Mouse (Mus musculus) Patski (cell line): ENCODE data around the gene Sptb. TPM values are rescaled to one million over a fixed set of nuclear protein-coding genes. Genes with fewer than 3 reads are reported as not detected.

Experiments used
- ATAC-seq: fragments of 100-300 bp; one replicate; pipeline ENCODE4 v1.8.0; 2021
- CTCF ChIA-PET: fragments of 350-600 bp; sonication (Branson Sonifier 250); formaldehyde crosslinking; loops from one replicate; lab custom pipeline; 2022; ENCODE audit warnings: inconsistent platforms; lab: Charles Lee
- POLR2A ChIA-PET: fragments of 350-600 bp; sonication (Branson Sonifier 250); formaldehyde crosslinking; loops from one replicate; lab custom pipeline; 2022; ENCODE audit warnings: antibody characterized with exemption, inconsistent platforms; lab: Charles Lee
- DNase-seq: peaks from one replicate; pipeline ENCODE4 v3.0.0-alpha.2; 2011; ENCODE audit warnings: low read depth, low spot score
- H3K27me3 ChIP-seq: fragments of 371-371 bp; one replicate; pipeline ENCODE4 v1.5.1; 2021
- CTCF ChIP-seq: fragments of 100-300 bp; IDR thresholded peaks from one replicate; pipeline ENCODE4 v1.5.1; 2021
- in situ Hi-C: fragments of 300-500 bp; cut with MboI; formaldehyde crosslinking; loops from 3 replicates; pipeline ENCODE4 v1.11.1; 2018; ENCODE audit warnings: low pct_unique_long_range_greater_than_20kb, mixed read lengths
- polyA plus RNA-seq: library from polyadenylated mRNA; unstranded; gene quantifications from one replicate; pipeline ENCODE4 v1.2.3, GENCODE M21; 2021

Sptb gene
- polyA plus RNA-seq, 1 experiment from 2014 or later = 0.81 TPM

DNA sequence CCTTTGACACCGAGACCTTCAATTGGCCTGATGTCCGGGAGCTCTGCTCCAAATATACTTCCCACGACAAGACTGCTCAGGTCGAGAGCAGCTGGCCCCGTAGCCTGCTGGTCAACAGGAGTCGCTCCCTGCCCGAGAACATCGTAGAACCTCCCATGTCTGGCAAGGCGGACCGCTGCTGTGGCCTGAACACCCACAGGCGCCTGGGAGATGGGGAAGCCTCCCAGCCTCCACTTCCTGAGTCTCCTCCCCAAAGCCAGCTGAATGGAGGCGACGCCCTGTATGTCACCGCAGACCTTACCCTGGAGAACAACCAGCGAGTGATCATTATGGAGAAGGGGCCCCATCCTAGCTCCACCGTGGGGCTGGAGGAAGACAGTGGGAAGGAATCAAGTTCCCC, 132.5 kb downstream of the Sptb start:
- in situ Hi-C loops = no loop called here
- no peak for ATAC-seq
- ChIA-PET POLR2A (no interaction called here), CTCF (interaction anchor here (1.1 to 1.6 kb wide), 3 partner anchors 12 to 82 kb away, joined by 3 to 4 read pairs (median 3); no protein-coding TSS in a partner anchor)
- no peak for DNase-seq
- no peaks in the 10 kb centered on the region for H3K27me3 ChIP-seq
- TF ChIP-seq CTCF = no peak

DNA sequence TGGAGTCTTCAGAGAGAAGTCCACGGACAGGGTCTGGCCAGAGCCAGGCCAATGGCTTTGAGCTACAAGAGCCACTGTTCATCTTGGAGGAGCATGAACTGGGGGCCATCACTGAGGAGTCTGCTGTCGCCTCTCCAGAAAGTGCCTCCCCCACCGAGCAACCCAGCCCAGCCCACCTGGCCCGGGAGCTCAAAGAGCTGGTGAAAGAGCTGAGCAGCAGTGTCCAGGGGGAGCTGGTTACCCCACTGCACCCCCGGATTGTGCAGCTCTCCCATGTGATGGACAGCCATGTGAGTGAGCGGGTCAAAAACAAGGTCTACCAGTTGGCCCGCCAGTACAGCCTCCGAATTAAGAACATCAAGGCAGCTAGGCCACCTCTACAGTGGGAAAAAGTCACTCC, 133.5 kb downstream of the Sptb start:
- ATAC-seq (no peak), DNase-seq (no peak)
- in situ Hi-C loops = no loop called here
- no peak for TF ChIP-seq CTCF
- POLR2A ChIA-PET = no interaction called here
- no peaks in the 10 kb centered on the region for H3K27me3 ChIP-seq
- CTCF ChIA-PET = interaction anchor here (1.1 to 1.3 kb wide), 2 partner anchors 13 to 81 kb away, joined by 3 to 4 read pairs; no protein-coding TSS in a partner anchor

DNA sequence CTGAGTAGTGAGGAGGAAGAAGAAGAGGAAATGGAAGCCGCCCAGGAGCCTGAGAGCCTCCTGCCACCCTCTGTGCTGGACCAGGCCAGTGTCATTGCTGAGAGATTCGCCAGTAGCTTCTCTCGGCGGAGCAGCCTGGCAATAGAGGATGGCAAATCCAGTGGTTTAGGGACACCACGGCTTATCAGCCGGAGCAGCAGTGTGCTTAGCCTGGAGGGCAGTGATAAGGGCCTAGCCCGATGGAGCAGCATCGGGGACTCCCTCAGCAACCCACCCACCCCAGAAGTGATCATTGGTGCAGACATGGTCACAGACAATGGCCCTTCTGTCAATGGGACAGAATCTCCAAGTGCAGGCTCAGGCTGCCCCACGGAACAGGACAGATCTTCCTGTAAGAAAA, 134.3 kb downstream of the Sptb start:
- no peak for TF ChIP-seq CTCF

DNA sequence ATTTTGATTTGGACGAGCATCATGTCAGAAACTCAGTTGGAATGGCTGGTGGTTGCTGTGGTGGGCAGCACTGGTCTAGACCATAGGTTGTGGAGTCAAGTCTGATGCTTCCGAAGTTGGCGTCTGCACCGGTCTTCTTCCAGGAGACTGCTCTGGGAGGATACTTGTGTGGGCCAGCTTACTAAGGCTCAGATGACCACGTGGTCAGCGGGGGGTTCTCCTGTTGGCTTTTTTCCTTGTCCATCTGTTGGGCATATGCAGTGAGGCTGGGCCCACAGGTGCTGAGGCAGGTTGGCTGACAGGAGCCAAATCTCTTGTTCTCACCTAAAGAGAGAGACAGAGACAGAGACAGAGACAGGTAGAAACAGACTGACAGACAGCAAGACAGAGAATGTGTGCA, 135.5 kb downstream of the Sptb start:
- H3K27me3 ChIP-seq = no peaks in the 10 kb centered on the region
- in situ Hi-C loops = no loop called here
- ChIA-PET CTCF (interaction anchor here (1.4 to 1.7 kb wide), 2 partner anchors 17 to 27 kb away, joined by 3 to 6 read pairs; no protein-coding TSS in a partner anchor), POLR2A (no interaction called here)
- TF ChIP-seq CTCF = no peak
- DNase-seq (no peak), ATAC-seq (no peak)

More for the DNA sequence above, 134.3 kb downstream of the Sptb start:
- ChIA-PET POLR2A (no interaction called here), CTCF (interaction anchor here (0.7 kb wide), 1 partner anchor 35 kb away, joined by 3 read pairs; no protein-coding TSS in a partner anchor)
- in situ Hi-C loops = no loop called here
- ATAC-seq (no peak), DNase-seq (no peak)
- H3K27me3 ChIP-seq = no peaks in the 10 kb centered on the region

DNA sequence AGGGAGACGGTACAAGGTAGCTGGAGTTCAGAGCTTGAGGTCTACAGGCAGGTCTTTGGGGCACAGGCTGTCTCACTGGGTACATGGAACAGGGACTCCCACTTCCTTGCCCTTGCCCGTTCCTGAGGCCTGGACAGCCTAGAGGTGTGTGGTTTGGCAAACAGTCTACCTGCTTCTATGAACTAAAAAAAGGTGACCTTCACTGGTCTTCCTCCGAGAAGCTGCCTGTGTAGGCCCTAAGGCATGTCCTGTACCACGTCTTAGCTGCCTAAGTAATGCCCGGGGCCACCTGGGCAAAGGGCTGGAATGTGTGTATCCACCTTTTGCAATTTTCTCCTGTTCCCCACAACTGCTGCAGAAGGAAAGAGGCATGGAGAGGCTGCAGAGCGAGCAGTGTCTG, 137.0 kb downstream of the Sptb start:
- TF ChIP-seq CTCF = no peak
- in situ Hi-C loops = no loop called here
- ChIA-PET CTCF (interaction anchor here (1.7 kb wide), 1 partner anchor 18 kb away, joined by 6 read pairs; no protein-coding TSS in a partner anchor), POLR2A (no interaction called here)
- no peaks in the 10 kb centered on the region for H3K27me3 ChIP-seq
- ATAC-seq (no peak), DNase-seq (no peak)

- in situ Hi-C loops = no loop called here
- no peak for TF ChIP-seq CTCF
- POLR2A ChIA-PET = interaction anchor here (1.6 kb wide), 1 partner anchor 10 kb away, joined by 7 read pairs; no protein-coding TSS in a partner anchor
- H3K27me3 ChIP-seq = no peaks in the 10 kb centered on the region
- CTCF ChIA-PET = interaction anchor here (1.0 kb wide), 1 partner anchor 19 kb away, joined by 3 read pairs; no protein-coding TSS in a partner anchor
- DNase-seq = no peak
- ATAC-seq = peak; percentile 58
Measured at GRCm38 (mm10) chr12:76572261-76573251, 137.8 kb downstream of the Sptb start.

- in situ Hi-C loops = no loop called here
- DNase-seq (no peak), ATAC-seq (no peak)
- no peak for TF ChIP-seq CTCF
- ChIA-PET POLR2A (interaction anchor here (0.8 to 1.6 kb wide), 2 partner anchors 8 to 34 kb away, joined by 3 to 7 read pairs; no protein-coding TSS in a partner anchor), CTCF (no interaction called here)
- no peaks in the 10 kb centered on the region for H3K27me3 ChIP-seq
Measured at GRCm38 (mm10) chr12:76571266-76571665, 139.1 kb downstream of the Sptb start.

DNA sequence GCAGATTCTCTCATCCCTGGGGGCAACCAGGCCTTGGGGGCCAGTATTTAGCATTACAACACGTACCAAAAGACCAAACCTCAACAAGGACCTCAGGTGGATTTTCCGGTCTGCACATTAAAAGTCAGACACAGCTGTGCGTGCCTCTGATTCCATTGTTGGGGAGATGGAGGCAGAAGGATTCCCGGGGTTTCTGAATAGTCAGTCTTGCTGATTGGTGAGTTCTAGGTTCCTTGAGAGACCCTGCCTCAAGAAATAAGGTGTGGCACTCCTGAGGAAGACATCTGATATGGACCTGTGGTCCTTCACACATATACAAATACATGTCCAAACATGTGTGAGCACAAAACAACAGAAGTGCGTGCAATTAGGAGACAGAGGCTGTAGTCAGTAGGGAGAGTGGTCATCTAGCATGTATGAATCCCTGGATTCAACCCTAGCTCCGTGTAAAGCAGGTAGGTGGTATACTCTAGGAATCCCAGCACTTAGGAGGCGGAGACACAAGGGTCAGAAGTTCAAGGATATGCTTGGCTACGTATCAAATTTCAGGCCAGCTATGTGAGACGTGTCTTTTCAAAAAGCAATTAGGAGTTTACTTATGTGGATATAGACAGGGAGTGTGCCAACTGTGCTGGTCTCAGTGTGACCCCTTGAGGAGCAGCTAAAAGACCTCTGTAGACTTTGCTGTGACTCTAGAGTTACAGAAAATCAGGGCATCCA, 140.0 kb downstream of the Sptb start:
- ATAC-seq (no peak), DNase-seq (no peak)
- ChIA-PET POLR2A (no interaction called here), CTCF (no interaction called here)
- TF ChIP-seq CTCF = no peak
- no peaks in the 10 kb centered on the region for H3K27me3 ChIP-seq
- in situ Hi-C loops = no loop called here

DNA sequence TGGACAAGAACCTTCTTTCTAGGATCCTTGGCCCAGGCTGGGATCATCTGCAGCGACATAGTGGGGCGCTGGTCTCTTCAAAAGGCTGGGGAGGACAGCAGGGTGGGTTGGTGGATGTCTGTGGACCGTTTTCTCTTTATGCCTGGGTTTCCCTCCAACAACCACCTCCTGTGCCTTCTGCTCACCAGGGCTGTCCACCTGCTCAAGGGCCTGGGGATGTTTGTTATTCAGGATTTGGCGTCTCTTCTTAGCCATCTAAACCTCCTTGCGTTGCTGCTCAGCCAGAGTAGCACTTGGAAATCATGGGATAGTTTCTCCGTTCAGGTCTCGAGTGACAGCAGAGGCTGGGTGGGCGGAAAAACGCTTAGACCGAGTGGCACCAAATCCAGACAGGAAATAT, 144.1 kb downstream of the Sptb start:
- DNase-seq = no peak
- in situ Hi-C loops = no loop called here
- ChIA-PET CTCF (no interaction called here), POLR2A (no interaction called here)
- H3K27me3 ChIP-seq = no peaks in the 10 kb centered on the region
- ATAC-seq = no peak
- no peak for TF ChIP-seq CTCF

- no peak for TF ChIP-seq CTCF
- DNase-seq (no peak), ATAC-seq (no peak)
- ChIA-PET POLR2A (interaction anchor here (1.4 to 1.6 kb wide), 2 partner anchors 10 to 66 kb away, joined by 6 to 7 read pairs; no protein-coding TSS in a partner anchor), CTCF (interaction anchor here (0.8 to 1.4 kb wide), 2 partner anchors 20 to 66 kb away, joined by 3 read pairs; no protein-coding TSS in a partner anchor)
- in situ Hi-C loops = no loop called here
- no peaks in the 10 kb centered on the region for H3K27me3 ChIP-seq
Measured at GRCm38 (mm10) chr12:76562196-76562595, 148.2 kb downstream of the Sptb start.
